Mouse (Mus musculus): ENCODE results near the gene Zc3h10.

The Zc3h10 gene

DNA sequence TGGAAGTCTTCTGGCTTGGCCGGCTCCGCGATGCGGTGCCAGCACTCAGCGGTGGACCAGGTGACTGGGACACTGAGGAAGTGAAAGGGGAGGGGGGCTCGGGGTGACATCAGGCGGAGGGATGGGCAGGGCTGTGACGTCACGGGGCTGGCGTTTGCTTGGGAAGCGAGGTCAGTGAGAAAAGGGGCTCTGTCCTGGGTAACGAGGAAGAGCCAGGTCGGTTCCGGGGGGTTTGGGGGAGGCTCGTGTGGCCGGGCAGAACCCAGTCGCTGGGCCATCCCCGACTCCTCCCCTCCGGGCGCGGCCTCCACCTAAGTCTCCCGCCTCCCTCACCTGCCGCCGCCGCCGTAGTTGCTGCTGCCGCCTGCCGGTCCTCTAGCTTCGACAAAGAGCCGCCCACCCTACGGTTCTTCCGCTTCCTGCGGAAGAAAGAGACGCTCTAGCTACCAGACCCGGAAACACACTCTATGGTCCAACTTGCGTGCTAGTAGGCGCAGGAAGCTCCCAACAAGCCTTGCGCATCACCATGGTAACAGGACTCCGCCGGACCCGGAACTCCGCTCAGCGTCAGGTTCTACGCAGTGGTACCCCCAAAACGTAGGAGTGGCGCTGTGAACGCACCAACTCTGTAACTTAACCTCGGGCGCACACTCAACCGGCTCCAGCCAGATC, at the start of gene Zc3h10:
Gene Zc3h10 (minus strand): TSS at position 414 of the 672 bp plus-strand sequence.
- peak; percentile 96 for DNase-seq (ENCODE audit: low read depth, low spot score)

DNA sequence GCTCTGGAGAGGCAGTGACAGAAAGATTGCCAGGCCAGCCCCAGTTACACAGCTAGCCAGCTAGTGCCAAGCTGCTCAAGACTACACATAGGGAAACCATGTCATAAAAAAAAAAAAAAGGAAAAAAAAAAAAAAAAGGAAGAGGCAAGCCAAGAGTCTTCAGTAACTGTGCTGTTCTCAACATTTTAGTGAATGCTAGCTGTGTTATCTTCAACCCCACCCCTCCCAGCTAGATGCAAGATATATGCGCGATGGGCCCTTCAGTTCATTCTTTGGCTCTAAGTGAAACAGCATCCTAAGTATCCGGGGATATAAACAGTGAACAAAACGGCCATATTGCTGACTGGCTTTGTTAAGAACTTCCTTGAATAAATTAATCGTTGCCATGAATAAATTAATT, 45.2 kb upstream of the Zc3h10 start:
- no peak for DNase-seq (ENCODE audit: low read depth, low spot score)

DNA sequence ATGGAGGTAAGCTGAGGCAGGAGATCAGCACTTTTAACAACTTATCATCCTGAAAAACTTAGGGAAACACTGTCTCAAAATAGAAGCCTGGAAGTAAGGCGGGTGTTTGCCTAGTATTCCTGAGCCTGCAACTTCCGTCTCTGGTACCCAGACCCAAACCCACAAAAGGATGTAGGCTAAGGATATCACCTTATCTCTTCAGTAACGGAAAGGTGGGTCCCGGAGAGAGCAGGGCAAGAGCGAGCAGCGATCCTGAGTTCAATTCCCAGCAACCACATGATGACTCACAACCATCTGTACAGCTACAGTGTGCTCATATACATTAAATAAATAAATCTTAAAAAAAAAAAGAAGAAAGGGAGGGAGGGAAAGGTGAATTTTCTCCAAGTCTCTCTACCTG, 43.9 kb upstream of the Zc3h10 start:
- no peak for DNase-seq (ENCODE audit: low read depth, low spot score)

DNA sequence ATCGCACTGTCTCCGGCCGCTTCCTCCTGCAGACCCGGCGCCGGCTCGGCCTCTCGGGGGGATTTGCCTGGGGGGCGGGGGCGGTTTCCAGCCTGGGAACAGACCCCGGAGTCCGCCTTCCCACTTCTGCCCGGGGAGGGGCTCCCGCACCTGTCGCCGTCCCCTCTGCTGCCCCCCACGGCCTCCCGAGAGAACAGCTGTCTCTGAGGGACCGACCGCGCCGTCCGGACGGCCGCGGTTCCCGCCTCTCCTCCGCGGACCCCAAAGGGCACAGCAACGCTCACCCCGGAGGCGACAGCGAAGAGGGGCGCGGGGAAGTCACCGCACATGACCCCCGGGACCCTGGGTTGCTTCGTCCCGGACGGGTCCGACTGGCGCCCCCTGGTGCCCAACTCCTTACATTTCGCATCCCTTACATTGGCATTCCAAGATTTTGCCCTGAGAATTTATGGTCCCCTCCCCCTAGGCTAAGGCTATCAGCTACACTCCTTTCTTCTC, 42.7 kb upstream of the Zc3h10 start:
- peak; percentile 60 for DNase-seq (ENCODE audit: low read depth, low spot score)

DNA sequence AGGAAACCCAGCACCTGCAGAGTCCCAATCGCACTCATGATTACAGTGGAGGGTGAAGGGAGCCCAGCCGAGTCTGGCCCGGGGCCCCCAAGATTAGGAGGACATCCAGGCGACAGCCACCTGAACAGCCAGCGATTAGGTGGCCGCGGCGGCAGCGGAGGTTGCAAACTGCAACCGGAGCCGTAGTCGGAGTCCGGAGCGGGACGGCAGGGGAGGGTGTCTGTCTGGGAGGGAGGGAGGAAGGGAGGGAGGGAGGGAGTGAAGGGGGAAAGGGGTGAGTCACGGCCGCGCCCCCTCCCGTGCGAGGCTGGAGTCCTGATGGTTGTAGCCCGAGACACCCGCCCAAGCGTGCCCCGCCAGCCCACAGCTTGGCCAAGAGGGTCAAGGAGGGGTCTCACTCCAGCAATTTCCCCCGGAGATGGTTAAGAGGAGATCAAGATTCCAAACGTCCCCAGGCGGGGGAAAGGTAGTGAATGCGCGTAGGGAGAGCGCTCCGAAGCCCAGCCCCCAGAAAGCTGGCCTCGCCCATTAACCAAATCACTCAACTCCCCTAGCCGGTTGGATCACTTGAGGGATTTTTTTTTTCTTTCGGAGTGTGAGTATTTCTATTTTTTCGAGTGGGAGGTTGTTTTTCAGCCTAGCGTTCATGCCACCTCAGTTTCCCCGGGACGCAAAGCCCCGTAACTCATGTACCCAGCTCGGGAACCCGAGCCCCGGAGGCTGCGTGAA, 42.1 kb upstream of the Zc3h10 start, which contains the start of gene Erbb3:
Gene Erbb3 (minus strand): TSS at position 189 of the 729 bp plus-strand sequence.
- DNase-seq (ENCODE audit: low read depth, low spot score) = peak; percentile 74

DNA sequence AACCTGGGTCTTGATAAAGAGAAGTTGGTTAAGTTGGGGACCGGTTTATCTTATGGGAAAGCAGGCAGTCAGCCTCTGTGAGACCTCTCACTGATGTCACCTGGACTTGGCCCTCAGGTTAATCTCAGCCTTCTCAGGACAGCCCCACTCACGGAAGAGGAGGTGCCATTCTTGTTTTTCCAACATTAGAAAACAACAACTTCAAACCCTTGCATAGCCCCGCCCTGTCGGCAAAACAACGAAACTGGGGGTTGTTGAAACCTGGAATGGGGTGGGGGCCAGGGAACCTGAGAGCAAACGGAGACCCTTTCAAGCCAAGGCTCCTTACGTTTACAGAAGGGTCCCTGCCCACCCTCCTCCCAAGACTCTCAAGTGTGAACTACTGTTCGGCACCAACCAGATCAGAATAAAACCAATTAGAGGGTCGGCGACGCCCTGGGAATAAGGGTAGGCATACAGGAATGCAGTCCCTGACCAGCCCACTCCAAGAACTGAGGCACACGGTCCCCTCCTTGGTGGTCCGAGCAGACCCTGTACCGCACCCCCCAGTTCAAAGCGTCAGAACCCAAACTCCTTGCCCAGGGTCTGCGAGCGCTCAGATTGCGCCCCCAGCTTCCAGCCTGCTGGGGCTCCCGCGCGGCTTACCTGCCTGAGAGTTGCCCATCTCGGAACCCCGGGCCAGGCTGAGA, 41.3 kb upstream of the Zc3h10 start:
- DNase-seq (ENCODE audit: low read depth, low spot score) = no peak

DNA sequence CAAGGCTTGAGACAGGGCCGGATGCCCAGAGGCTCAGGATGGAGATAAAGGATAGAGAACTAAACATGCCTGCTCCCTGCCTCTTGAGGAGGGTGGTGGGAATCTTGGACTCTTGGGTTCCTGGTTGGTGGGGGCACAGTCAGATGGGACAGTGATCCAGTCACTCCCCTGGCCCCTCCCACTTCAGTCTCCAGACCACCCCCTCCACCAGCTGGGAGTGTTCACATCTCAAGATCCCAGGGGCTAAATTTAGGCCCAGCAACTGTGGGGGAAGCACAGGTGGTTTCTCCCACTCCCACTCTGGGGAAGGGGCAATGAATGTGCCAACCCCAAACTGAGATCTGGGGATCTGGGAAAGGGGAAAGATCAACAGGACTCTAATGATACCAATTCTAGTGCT, 40.6 kb upstream of the Zc3h10 start:
- DNase-seq (ENCODE audit: low read depth, low spot score) = no peak

DNA sequence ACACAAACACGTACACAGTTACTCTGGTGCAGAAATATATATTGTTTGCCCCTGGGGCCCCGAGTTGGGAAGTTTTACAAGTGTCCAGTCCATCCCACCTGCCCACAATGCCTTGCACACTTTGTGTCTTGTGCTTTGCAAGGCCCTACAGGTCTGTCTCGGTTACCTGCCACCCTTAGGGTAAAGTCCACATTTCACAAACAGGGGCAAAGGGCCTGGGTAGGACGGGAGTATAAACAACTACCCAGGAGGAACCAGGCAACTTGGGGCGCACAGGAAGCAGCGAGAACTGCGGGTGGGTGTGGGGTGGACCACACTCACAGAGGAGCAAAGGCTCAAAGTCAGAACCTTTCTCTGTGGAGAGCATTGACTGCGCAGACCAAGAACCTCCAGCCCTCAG, 40.1 kb upstream of the Zc3h10 start:
- no peak for DNase-seq (ENCODE audit: low read depth, low spot score)

DNA sequence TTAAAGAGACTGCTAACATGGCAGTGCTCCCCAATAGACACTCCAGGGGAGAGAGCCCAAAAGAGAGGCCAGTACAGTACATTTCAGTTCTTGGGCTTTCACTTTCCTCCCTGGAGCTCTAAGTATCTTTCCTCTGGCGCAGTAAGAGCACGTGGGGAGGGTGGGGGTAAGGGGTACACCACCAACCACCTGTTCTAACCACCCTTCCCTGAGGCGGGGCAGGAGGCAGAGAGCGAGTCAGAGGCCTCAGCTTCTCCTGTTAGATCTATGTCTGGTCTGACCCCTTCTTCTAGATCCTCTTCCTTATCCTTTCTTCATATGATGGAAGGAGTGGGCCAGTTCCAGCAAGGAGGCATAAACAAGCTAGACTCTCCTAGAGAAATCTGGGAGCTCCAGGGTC, 39.5 kb upstream of the Zc3h10 start:
- DNase-seq (ENCODE audit: low read depth, low spot score) = no peak

DNA sequence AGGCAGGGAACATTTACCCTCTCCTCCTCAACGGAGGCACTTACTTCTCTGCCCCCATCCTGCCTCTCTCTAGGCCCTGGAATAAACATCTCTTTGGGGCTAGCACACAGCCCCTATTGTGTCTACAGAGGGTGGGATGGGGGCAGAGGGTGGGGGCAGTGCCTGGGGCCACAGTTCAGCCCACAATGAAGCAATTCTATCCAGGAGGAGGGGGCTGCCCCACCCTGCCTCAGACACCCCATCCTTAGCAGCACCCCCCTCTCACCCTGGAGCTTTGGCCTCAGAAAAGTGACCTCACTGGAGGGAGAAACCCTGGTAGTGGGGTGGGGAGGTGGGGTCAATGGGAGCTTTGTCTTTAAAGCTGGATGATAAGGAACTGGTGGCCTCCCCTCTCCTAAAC, 39.0 kb upstream of the Zc3h10 start:
- DNase-seq (ENCODE audit: low read depth, low spot score) = no peak

DNA sequence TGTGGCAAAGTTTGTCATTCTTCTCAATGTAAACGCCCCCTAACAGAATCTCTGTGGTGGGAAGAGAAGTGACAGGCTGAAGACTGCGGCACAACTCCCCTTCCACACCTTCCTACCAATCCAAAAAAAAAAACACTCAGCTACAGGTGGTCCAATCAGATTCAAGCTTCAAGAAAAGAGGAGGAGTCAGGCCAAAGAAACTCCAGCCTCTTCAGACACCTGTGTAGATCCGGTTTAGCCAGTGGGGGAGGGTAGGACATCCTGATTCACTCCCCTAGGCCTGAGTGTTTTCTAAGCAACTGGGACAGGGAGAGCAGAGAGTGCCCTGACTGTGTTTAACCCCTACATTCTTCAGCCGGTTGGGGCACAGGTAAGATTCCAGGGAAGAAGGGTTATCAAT, 36.8 kb upstream of the Zc3h10 start:
- peak; percentile 68 for DNase-seq (ENCODE audit: low read depth, low spot score)

DNA sequence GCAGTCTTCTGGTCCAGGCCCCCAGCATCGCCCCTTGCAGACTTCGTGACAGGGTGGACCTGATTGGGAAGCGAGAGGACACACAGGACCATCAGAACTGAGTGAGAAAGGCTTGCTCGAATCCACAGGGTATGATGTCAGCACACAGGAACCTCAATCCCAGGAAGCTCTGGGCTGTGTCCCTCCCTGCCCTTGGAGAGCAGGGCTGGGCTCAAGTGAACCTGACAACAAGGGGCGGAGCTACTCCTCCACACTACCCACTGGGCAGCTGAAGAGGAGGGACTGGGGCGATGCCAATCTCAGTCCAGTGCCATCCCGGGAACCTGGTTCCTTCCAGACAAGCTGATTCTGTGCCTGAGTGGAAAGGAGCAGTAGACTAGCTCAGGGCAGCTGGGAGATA, 36.1 kb upstream of the Zc3h10 start:
- DNase-seq (ENCODE audit: low read depth, low spot score) = no peak

DNA sequence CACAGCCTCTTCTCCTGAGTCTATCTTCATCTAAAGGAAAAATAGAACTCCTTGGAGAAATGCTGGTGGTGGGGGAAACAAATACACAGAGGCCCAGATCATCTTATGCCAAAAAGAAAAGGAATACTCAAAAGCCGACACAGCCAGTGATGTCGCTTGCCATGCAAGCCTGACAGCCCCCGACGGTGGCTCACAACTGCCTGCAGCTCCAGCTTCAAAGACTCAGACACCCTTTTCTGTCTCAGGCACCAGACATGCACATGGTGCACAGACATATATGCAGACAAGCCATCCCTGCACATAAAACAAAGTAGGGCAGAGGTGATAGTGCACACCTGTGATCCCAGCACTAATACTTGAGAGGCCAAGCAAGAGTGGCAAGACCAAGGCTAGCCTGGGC, 32.2 kb upstream of the Zc3h10 start:
- no peak for DNase-seq (ENCODE audit: low read depth, low spot score)

DNA sequence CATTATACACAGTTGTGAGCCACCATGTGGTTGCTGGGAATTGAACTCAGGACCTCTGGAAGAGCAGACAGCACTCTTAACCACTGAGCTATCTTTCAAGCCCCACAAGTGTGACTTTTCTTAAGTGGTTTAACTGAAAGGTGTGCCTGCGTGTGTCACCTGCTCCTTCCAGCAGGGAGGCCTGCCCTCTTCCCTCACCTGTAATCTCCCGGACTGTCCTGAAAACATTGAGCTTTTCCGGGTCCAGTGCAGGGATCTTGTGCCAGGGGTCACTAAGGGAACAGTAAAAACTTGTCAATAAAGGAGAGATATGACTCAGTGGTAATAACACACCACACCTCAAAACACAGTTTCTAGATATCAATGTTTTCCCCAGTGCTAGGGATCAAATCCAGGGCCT, 31.7 kb upstream of the Zc3h10 start:
- DNase-seq (ENCODE audit: low read depth, low spot score) = no peak

DNA sequence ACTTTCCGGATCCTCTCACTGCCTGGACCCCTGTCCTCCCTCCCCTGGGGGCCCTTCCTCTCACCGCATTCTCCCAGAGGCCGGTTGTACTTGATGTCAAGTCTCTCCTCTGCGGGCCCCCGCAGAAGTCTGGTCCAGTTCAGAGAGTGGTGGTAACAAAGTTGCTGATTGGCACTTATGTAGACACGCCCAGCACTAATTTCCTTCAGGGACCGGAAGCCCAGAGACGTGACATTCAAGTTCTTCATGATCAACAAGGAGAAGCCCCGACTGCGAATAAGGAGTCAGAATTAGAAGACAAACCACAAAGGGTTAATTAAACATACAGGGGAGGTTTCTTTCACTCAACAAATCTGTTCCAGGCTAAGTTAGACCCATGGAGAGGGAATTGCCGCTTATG, 30.8 kb upstream of the Zc3h10 start:
- no peak for DNase-seq (ENCODE audit: low read depth, low spot score)

DNA sequence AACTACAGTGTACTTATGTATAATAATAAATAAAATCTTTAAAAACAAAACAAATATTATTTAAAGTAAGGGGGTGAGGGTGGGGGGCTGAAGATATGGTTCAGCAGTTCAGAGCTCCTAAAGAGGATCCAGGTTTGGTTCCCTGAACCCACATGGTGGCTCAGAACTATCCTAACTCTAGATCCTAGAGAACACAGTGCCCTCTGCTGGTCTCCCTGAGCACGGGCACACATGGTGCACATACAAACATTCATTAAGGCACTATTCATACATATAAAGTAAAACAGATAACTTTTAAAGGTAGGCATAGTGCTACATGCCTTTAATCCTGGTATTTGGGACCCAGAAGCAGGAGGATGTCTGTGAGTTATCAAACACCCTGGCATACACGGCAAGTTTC, 27.5 kb upstream of the Zc3h10 start:
- DNase-seq (ENCODE audit: low read depth, low spot score) = no peak

DNA sequence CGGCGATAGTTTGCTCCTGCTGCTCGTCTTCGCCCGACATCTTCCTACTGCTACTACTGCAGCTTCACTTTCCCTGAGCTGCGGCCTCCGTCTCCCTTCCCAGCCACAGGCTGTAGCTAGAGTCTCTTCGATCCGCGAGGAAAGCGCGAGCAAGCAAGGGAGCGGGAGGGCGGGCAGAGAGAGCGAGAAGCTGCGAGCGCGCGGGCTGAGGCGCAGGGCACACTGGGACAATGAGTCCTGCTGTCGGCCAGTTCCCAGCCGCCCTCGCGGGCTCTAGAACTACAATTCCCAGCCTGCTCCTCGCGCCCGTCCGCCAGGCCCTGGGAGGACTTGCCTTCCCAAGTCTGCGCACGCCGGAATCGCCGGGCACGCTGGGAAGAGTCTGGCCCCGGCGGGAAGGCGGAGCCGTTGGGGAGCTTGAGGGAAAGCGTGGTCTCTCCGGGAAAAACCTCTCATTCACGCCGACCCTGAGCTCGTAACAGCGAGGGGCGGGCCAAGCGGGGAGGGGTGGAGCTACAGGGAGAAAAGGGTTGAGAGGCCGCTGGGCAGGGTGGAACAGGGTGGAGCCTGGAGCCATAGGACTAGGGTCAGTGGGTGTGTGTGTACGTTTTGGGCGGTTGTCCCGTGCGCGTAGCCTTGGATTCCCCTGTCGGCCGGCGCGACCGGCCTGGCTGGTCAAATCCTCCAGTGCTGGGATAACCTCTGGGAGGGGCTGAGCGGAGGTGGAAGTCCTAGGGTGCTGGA, 18.4 kb upstream of the Zc3h10 start, which contains the start of gene Pa2g4:
Gene Pa2g4 (minus strand): TSS at position 200 of the 744 bp plus-strand sequence.
- DNase-seq (ENCODE audit: low read depth, low spot score) = peak; percentile 99

DNA sequence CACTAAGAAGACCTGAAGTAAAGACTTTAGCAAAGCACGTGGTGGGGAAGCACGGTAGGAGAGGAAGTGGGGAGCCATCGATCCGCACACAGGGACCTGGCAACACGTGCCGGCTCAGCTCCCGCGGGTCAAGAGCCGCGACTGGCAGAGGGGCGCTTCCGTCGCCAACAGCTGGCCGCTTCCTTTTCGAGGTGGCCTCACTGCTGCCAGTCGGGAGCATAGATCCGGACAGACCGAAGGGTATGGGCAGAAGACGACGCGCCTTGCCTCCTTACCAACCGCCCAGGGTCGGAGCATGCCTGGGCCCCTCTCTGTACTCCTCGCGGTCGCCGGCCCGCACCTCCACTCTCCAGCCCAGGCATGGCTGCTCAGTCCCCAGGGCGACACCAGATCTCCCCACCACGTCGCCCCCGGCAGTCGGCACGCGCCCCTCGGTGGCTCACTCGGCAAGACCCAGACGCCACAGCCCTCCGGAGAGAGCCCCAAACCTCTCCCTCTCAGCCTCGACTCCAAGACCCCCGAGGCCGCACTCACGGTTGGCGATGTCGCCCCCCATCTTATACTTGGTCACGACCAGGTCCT, 17.7 kb upstream of the Zc3h10 start:
- DNase-seq (ENCODE audit: low read depth, low spot score) = no peak

DNA sequence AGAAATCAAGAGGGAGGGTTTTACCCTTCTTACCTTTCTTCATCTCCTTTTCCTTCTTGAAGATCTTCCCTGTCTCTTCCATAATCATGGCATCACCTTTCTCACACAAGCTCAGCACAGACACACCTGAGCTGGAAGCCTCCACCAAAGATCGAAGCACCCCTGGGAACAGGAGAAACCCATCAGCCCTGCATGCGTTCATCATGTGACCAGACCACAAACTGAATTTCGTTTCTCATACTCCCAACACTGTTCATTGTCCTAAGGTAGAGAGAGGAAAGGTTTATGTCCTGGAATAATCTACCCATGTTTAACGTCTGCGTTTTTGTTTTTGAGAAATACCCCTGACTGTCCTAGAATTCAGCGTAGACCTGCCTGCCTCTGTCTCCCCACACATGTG, 16.0 kb upstream of the Zc3h10 start:
- DNase-seq (ENCODE audit: low read depth, low spot score) = no peak

DNA sequence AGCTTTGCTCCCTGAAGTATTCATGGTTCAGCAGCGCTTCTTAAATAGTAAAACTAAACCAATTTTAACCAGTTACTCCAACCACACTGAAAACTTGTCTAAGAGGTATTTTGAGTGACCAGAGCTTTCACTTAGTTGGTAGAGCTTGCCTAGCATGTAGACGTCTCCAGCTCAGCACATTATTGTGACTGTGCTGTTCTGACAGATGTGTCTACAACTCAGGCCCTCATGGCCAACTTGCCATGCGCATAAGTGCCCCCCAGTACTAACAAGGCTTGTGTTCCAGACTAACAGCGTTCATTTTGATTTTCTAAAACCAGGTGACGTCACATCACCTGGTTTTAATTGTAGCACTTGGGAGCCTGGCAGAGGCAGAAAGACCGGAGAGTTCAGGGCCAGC, 9.4 kb upstream of the Zc3h10 start:
- no peak for DNase-seq (ENCODE audit: low read depth, low spot score)

DNA sequence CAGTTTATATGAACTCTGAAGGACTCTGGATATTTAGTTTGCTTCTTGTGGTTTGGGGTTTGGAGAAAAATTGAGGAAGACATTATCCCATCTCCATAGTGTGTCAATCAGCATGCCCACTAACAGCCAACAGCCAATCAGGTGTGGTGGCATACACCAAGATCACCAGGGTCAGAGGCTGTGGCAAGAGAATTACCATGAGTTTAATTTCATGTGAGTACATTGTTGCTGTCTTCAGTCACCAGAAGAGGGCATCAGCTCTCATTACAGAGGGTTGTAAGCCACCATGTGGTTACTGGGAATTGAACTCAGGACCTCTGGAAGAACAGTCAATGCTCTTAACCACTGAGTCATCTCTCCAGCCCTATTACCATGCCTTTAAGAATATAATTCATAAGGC, 8.7 kb upstream of the Zc3h10 start:
- DNase-seq (ENCODE audit: low read depth, low spot score) = no peak

All from WW6 (cell line).